Mouse (Mus musculus): ENCODE measurements around the gene Heatr3. TPM values are rescaled to one million over a fixed set of nuclear protein-coding genes. Genes with fewer than 3 reads are reported as not detected.
"Not testable (repeated sequence)": the region's sequence is repeated elsewhere in the genome, so short reads cannot be mapped to it uniquely, and the experiment has no call there.

Gene Heatr3
- total RNA-seq, 2 experiments from 2014 or later: 30.4 to 30.7 TPM

DNA sequence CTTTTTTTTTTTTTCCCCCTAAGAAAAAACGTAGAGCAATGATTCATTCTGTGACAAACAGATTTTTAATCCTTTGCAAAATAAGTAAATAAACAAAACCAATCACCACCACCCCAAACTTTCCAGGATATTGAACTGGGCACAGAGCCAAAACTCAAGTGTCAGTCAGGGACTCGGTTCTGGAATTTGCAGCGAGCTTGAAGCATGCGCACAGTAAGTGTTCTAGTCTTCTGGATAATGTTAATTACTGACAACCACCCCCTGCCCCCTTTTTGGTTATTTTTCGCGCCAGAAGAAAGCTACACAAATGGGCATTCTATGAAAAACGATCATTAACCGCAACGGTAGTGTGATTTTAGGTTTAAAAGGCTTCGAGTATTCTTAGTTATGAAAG, 60.9 kb downstream of the Heatr3 start:
- intact Hi-C loops (cut with DNase I): no loop called here
- no peak for TF ChIP-seq CTCF (IDR thresholded peaks at IDR 0.05)

DNA sequence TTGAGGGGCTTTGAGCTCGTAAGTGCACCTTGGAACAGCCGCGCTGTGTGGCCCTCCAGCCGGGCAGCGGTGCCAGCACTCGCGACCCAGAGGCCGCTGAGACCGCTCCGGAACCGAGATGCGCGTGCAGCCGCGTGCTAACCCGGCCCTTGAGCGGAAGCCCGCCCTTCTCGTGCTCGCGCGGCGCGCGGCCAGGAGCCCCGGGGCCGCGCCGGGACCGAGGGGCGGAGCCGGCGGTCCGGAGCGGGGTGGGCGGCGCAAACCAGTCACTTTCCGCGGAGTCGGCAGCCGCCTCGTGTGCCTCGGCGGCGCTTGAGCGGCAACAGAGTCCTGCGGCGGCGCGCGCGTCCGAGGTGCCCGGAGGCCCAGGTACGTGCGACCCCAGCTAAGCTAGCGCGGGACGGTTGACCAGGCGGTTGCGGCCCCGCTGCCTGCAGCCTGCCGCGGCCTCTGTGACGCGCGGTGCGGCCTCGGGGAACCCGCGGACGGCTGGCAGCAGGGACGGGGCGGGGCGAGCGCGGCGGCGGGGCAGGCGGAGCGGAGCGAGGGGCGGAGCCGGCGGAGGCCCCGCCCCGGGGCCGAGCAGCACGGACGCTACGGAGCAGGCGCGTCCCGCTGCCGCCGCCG, 61.4 kb downstream of the Heatr3 start, which contains the start of gene Tent4b:
Gene Tent4b (plus strand): TSS at position 269 of the 627 bp plus-strand sequence.
- H3K27ac ChIP-seq: peak within 1 kb of the TSS; percentile 93
- TF ChIP-seq CTCF (IDR thresholded peaks at IDR 0.05): no peak
- DNase-seq (ENCODE audit: extremely low spot score in 1 of 2, low spot score in 2 of 2): peak; percentile 91 to 94
- peak within 1 kb of the TSS; percentile 87 for H3K4me3 ChIP-seq
- intact Hi-C loops (cut with DNase I): no loop called here

More for the DNA sequence above, 60.9 kb downstream of the Heatr3 start:
- peak in 1 of 2 experiments; percentile 17 for DNase-seq (ENCODE audit: extremely low spot score in 1 of 2, low spot score in 2 of 2)
- peak overlapping the region; percentile 54 for H3K4me3 ChIP-seq
- H3K27ac ChIP-seq: peak overlapping the region; percentile 93

DNA sequence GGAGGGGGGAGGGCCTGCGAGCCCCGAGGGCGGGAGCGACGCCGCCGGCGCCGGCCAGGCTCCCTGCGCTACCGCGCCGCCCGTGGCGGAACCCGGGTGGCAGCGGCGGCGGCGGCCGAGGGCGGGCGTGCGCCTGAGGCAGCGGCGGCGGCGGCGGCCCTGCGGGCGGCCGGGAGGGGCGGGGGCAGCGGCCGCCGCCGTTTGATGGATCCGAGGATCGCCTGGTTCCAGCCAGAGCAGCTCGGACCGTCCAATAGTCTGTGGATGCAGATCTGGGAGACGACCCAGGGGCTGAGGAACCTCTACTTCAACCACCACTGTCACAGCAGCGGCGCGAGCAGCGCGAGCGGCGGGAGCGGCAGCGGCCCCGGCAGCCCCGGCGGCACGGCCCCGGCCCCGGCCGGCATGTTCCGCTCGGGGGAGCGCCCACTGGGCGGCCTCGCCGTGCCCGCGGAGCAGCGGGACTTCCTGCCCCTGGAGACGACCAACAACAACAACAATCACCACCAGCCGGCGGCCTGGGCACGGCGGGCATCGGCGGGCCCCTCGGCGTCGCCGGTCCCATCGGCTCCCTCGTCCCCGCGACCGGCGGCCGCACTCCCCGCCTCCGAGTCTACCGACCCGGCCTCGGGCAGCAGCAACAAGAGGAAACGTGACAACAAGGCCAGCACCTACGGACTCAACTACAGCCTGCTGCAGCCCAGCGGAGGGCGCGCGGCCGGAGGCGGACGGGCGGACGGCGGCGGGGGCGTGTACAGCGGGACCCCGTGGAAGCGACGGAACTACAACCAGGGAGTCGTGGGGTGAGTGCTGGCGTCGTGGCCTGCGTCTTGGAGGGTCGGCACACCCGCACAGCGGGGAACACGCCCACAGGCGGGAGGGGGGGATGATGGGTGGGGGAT, 62.3 kb downstream of the Heatr3 start:
- TF ChIP-seq CTCF (IDR thresholded peaks at IDR 0.05): no peak
- Histone ChIP-seq H3K27ac (peak overlapping the region; percentile 64), H3K4me3 (peak overlapping the region; percentile 87)
- DNase-seq (ENCODE audit: extremely low spot score in 1 of 2, low spot score in 2 of 2): peak; percentile 29 to 45
- intact Hi-C loops (cut with DNase I): loop anchor here (5.0 kb wide), 1 partner anchor 42 kb away; no protein-coding TSS in a partner anchor

DNA sequence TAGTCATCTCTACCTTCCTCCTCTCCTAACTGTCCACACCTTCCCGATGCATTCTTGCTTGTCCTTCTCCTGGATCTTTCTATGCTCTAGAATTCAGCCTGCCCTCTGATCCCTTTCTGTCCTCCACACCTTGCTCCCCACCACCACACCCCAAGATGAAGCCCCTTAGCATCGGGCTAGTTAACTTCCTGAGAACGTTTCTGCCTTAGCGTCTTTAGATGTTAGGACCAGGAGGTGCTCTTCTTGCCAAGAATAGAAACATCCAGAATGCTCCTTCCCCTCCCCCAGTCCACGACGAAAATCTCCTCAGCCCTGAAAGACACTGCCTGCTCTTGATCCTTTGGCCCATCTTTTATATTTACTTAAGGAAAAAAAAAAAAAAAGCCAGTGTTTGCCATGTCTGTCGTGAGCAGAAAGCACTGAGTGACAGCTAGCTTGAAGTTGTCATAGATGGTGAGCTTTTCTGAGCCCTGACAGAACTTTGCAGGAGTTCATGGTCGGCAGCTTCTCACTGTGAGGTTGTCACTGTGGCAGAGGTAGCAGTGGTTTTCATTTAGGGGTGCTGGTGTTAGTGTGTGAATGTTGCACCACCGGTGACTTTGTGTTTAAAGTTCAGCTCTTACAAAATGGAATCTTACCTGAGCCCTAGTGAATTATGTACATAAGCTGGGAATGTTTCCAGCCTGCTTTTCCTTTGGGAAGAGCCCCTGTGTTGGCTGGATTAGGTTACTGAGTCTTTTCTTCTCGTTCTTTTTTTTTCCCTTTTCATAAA, 63.3 kb downstream of the Heatr3 start:
- no peak for DNase-seq (ENCODE audit: extremely low spot score in 1 of 2, low spot score in 2 of 2)
- Histone ChIP-seq H3K4me3 (peak overlapping the region; percentile 87), H3K27ac (peak overlapping the region; percentile 64; the same call in 1 of the 2 replicates)
- intact Hi-C loops (cut with DNase I): loop anchor here (5.0 kb wide), 1 partner anchor 41 kb away; no protein-coding TSS in a partner anchor
- no peak for TF ChIP-seq CTCF (IDR thresholded peaks at IDR 0.05)

DNA sequence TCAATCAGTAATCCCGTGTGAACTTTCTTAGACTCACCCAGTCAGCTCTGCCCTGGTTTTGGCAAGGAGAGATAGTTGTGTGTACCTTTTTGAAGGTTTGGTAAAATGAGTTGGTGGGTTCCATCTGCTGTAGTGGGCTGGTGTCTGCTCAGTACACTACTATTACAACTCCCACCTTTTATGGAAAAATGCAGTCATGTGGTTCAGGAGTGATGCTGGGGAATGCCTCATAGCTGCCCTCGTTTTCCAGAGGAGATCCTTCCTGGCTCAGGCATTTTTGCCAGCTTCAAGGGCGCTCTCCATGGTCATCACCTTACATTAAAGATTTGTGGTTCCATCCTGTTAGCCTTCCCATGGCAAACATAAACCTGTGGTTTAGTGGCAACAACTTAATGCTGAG, 64.0 kb downstream of the Heatr3 start:
- DNase-seq (ENCODE audit: extremely low spot score in 1 of 2, low spot score in 2 of 2): no peak
- intact Hi-C loops (cut with DNase I): loop anchor here (5.0 kb wide), 1 partner anchor 41 kb away; no protein-coding TSS in a partner anchor
- H3K27ac ChIP-seq: no peak overlapping the region
- no peak for TF ChIP-seq CTCF (IDR thresholded peaks at IDR 0.05)
- no peak overlapping the region; the same call in 1 of the 2 replicates for H3K4me3 ChIP-seq

DNA sequence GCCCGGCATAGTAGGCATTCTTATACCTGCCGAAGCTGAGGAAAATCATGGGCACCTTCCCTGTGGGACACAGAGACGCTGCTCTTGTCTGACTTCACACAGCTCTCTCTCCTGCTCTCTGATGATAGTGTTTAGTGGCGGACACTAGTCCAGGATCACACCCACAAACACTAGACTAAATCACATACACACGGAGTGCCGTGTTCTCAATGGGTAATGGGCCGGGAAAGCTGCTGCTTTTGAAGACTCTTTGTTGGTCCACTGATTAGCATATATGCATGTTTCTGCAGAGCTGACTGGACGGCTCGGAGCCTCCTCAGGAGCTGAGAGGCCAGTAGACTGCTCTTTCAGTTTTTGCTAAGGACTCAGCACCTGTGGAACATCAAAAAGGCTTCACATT, 68.4 kb downstream of the Heatr3 start:
- TF ChIP-seq CTCF (IDR thresholded peaks at IDR 0.05): no peak
- intact Hi-C loops (cut with DNase I): no loop called here
- H3K27ac ChIP-seq: no peak overlapping the region
- no peak overlapping the region for H3K4me3 ChIP-seq
- DNase-seq (ENCODE audit: extremely low spot score in 1 of 2, low spot score in 2 of 2): no peak

DNA sequence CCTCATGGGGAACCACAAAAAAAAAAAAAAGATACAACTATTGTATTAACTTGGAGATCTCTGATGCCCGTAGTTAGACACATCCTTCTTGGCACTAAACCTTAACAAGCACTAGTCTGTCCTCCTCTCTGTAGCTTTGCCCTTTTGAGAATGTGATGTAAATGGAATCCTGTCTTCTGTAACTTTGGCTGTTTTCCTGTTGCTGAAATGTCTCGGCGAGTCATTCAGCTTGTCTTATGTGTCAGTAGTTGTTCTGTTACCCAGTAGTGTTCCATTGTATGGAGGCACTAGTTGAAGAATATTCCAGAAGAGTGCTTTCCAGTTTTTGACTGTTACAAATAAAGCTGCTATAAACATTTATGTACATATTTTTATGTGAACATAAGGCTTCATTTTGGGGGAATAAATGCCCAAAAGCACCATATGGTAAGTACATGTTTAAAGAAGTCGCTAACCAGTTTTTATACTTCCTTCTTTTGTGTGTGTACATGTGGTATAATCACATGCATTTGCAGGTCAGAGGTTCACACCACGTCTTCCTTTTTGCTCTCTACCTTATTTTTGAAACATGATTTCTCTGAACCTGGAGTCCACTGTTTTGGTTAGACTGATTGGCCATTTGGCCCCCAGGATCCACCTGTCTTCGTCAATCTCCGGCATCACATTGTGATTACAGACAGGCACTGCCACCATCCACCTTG, 69.6 kb downstream of the Heatr3 start:
- TF ChIP-seq CTCF (IDR thresholded peaks at IDR 0.05): no peak
- intact Hi-C loops (cut with DNase I): no loop called here
- Histone ChIP-seq H3K27ac (no peak overlapping the region), H3K4me3 (no peak overlapping the region)
- no peak for DNase-seq (ENCODE audit: extremely low spot score in 1 of 2, low spot score in 2 of 2)

DNA sequence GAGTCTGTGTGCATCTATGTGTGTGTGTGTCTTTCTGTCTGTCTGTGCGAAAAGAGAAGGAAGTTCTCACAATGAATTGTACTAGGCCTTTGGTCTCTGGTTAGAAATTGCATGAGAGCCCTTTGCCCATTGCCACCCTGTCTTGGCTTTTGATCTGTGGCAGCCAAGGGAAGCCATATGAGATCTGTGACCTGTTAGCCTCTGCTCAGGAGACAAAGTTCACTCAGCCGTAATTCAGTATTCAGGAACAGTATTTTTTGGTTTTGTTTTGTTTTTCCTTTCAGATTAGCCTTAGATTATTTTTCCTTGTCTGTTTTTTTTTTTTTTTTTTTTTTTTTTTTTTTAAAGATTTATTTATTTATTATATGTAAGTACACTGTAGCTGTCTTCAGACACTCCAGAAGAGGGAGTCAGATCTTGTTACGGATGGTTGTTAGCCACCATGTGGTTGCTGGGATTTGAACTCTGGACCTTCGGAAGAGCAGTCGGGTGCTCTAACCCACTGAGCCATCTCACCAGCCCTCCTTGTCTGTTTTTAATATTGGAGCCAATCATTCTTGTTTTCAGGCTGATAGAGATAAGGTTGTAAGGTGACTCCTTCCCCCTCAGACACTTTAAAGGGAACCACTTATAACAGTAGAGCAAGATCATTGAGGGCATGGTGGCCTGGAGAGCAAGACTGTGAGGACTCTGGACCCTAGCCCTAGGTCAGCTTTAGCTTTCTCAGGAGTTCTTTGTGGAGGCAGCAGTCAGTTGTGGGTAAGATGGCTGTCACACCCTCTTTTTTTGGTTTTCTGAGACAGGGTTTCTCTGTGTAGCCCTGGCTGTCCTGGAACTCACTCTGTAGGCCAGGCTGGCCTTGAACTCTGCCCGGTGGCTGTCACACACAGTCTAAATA, 72.5 kb downstream of the Heatr3 start:
- DNase-seq (ENCODE audit: extremely low spot score in 1 of 2, low spot score in 2 of 2); H3K27ac ChIP-seq; intact Hi-C loops (cut with DNase I); H3K4me3 ChIP-seq: not testable (repeated sequence)

DNA sequence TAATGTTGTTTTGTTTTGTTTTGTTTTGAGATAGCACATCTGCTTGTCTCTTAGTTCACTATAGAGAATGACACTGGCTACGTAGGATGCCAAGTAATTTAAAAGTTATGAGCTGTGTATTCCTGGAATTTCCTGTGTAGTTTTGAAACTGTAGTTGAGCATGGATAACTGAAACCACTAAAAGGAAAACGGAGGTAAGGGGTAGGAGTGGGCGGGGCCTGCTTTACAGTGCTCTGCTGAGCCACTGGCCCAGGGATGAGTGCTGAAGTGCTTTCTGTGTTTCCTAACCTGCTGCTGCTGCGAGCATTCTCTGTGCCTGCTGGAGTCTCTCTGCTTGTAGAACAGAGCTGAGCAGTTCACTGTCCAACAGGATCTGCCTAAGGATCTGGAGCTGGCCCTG, 83.7 kb downstream of the Heatr3 start:
- no peak for TF ChIP-seq CTCF (IDR thresholded peaks at IDR 0.05)
- Histone ChIP-seq H3K4me3 (no peak overlapping the region), H3K27ac (no peak overlapping the region)
- DNase-seq (ENCODE audit: extremely low spot score in 1 of 2, low spot score in 2 of 2): no peak
- intact Hi-C loops (cut with DNase I): no loop called here

Small RNAs within 50 kb of the gene (microRNA-seq; reads per million reads assigned to microRNA genes)
- gene Mir7071: 0.72 to 3.7 reads per million in 2 experiments

Other genes starting within 250 kb of the Heatr3 start
- gene Zfp423, start 178.3 kb upstream of the Heatr3 start, total RNA-seq (2021): 10 to 100 TPM; 25.4 to 32.6 TPM
- gene Cnep1r1, start 19.1 kb upstream of the Heatr3 start, total RNA-seq (2021): 10 to 100 TPM; 33.4 to 34.3 TPM
- gene Tent4b, start 61.4 kb downstream of the Heatr3 start, total RNA-seq (2021): 10 to 100 TPM; 38.6 to 39.8 TPM
- gene Adcy7, start 134.5 kb downstream of the Heatr3 start, total RNA-seq (2021): 1 to 10 TPM; 4.1 to 4.8 TPM
- 10 to 100 TPM; 45.6 to 57.3 TPM for gene Brd7, start 224.3 kb downstream of the Heatr3 start, total RNA-seq (2021)

Data from left cerebral cortex, adult 2 months (tissue).